Mouse (Mus musculus) liver, postnatal 0 days (tissue): Measurements from ENCODE around the gene Sema7a. TPM values are rescaled to one million over a fixed set of nuclear protein-coding genes. Genes with fewer than 3 reads are reported as not detected.
A peak's percentile ranks its signal among the peaks of the same experiment; 100 is the strongest.

ENCODE experiments used
- ATAC-seq: fragments of 200-750 bp; cut with Nextera tagmentation; 2 replicates; pipeline ENCODE4 v1.8.0; 2017; ENCODE audit warnings: mild to moderate bottlenecking, moderate library complexity
- DNase-seq: peaks from one replicate; pipeline ENCODE4 v3.0.0-alpha.2; 2016
- H3K27ac ChIP-seq: fragments of 300-500 bp; sonication (generic); 2 replicates; pipeline ENCODE4 v1.5.1; 2014; ENCODE audit warnings: antibody characterized with exemption, moderate library complexity, mild to moderate bottlenecking, low read depth
- H3K27me3 ChIP-seq: fragments of 300-500 bp; sonication (generic); 2 replicates; pipeline ENCODE4 v1.6.1; 2014; ENCODE audit warnings: low read length, control low read depth, mixed read lengths; ENCODE audit not compliant: insufficient read depth
- H3K36me3 ChIP-seq: fragments of 300-500 bp; sonication (generic); replicated peaks from 2 replicates; pipeline ENCODE4 v1.6.1; 2014; ENCODE audit warnings: mild to moderate bottlenecking, control low read depth, low read length, moderate library complexity, mixed read lengths; ENCODE audit not compliant: insufficient read depth
- H3K4me1 ChIP-seq: fragments of 300-500 bp; sonication (generic); 2 replicates; pipeline ENCODE4 v1.6.1; 2014; ENCODE audit warnings: antibody characterized with exemption, mild to moderate bottlenecking, control low read depth; ENCODE audit not compliant: insufficient read depth
- H3K4me2 ChIP-seq: fragments of 300-500 bp; sonication (generic); 2 replicates; pipeline ENCODE4 v1.6.1; 2014; ENCODE audit warnings: low read depth, mild to moderate bottlenecking, low read length, moderate library complexity, mixed read lengths
- H3K4me3 ChIP-seq: fragments of 300-500 bp; sonication (generic); 2 replicates; pipeline ENCODE4 v1.5.1; 2014; ENCODE audit warnings: low read depth, low read length
- H3K9ac ChIP-seq: fragments of 300-500 bp; sonication (generic); replicated peaks from 2 replicates; pipeline ENCODE4 v1.6.1; 2014; ENCODE audit warnings: mild to moderate bottlenecking, moderate library complexity
- H3K9me3 ChIP-seq: fragments of 300-500 bp; sonication (generic); 2 replicates; pipeline ENCODE4 v1.6.1; 2016; ENCODE audit warnings: mild to moderate bottlenecking, control low read depth, low read length, mixed read lengths
- CTCF ChIP-seq: sonication (generic); IDR thresholded peaks from 2 replicates; pipeline ENCODE4 v1.5.1; 2016; ENCODE audit warnings: antibody characterized with exemption, low read depth
- EP300 ChIP-seq: IDR thresholded peaks from 2 replicates; pipeline ENCODE4 v1.6.1; 2016; ENCODE audit warnings: antibody characterized with exemption, low read depth, mild to moderate bottlenecking
- WGBS: fragments of 180-500 bp; shearing (Covaris S2); extraction: QIAGEN DNeasy Blood & Tissue Kit; methylation state at CpG from one replicate; pipeline ENCODE4 v1.1.7; 2014; ENCODE audit not compliant: insufficient replicate concordance; 5-methylcytosine and 5-hydroxymethylcytosine counted together
- polyA plus RNA-seq: library from polyadenylated mRNA; unstranded; fragments of >200 nt; fragmentation: Nextera tagmentation; extraction: Ambion mirVana; gene quantifications from 2 replicates; pipeline ENCODE4 v1.2.1, GENCODE M21; 2015

The Sema7a gene
- polyA plus RNA-seq, 1 experiment from 2014 or later: not detected

GRCm38 (mm10) chr9:57992781-57993591, 53.1 kb downstream of the Sema7a start:
- DNase-seq (no peak), ATAC-seq (no peak)
- 58% methylated on average over 8 of the region's 8 CpGs for WGBS
- H3K4me3 ChIP-seq: no peak overlapping the region
- TF ChIP-seq CTCF (no peak), EP300 (no peak)
- H3K36me3 ChIP-seq: no peaks in the 10 kb centered on the region
- H3K9ac ChIP-seq: no peak overlapping the region
- no peak overlapping the region for H3K27ac ChIP-seq
- no peaks in the 10 kb centered on the region for H3K9me3 ChIP-seq
- H3K27me3 ChIP-seq: peaks cover 11% of the 10 kb centered on the region
- H3K4me2 ChIP-seq: no peak overlapping the region
- peaks cover 5% of the 10 kb centered on the region for H3K4me1 ChIP-seq

GRCm38 (mm10) chr9:57995282-57995681, 55.4 kb downstream of the Sema7a start:
- peak; percentile 62 for TF ChIP-seq CTCF
- no peak for TF ChIP-seq EP300
- Histone ChIP-seq H3K9ac (no peak overlapping the region), H3K36me3 (no peaks in the 10 kb centered on the region), H3K9me3 (no peaks in the 10 kb centered on the region), H3K4me1 (peaks cover 8% of the 10 kb centered on the region), H3K4me2 (no peak overlapping the region), H3K27ac (no peak overlapping the region), H3K27me3 (peaks cover 13% of the 10 kb centered on the region), H3K4me3 (no peak overlapping the region)
- WGBS: 38% methylated on average over 4 of the region's 4 CpGs
- no peak for DNase-seq
- ATAC-seq: no peak

GRCm38 (mm10) chr9:57997511-57998031, 57.7 kb downstream of the Sema7a start:
- WGBS: 23% methylated on average over 13 of the region's 13 CpGs
- ATAC-seq (no peak), DNase-seq (no peak)
- Histone ChIP-seq H3K4me3 (0 out of 2 replicates have a peak overlapping the region, but pooled peaks have one; percentile 19), H3K27ac (no peak overlapping the region), H3K27me3 (peaks cover 13% of the 10 kb centered on the region), H3K4me2 (peak overlapping the region; percentile 68), H3K9ac (no peak overlapping the region), H3K36me3 (no peaks in the 10 kb centered on the region), H3K4me1 (peaks cover 8% of the 10 kb centered on the region), H3K9me3 (no peaks in the 10 kb centered on the region)
- TF ChIP-seq CTCF (no peak), EP300 (no peak)

GRCm38 (mm10) chr9:57998032-57998659, 58.2 kb downstream of the Sema7a start:
- 1% methylated on average over 20 of the region's 20 CpGs for WGBS
- peak; percentile 65; the same call in 1 of the 2 replicates for ATAC-seq
- peak overlapping the region; percentile 68 for H3K4me2 ChIP-seq
- no peaks in the 10 kb centered on the region for H3K9me3 ChIP-seq
- H3K9ac ChIP-seq: no peak overlapping the region
- peak; percentile 52 for DNase-seq
- peak overlapping the region; percentile 19; the same call in 1 of the 2 replicates for H3K4me3 ChIP-seq
- peaks cover 8% of the 10 kb centered on the region for H3K4me1 ChIP-seq
- peaks cover 13% of the 10 kb centered on the region for H3K27me3 ChIP-seq
- H3K27ac ChIP-seq: no peak overlapping the region
- H3K36me3 ChIP-seq: no peaks in the 10 kb centered on the region
- TF ChIP-seq CTCF (peak; percentile 85), EP300 (no peak)

- no peaks in the 10 kb centered on the region for H3K36me3 ChIP-seq
- no peak overlapping the region for H3K4me3 ChIP-seq
- WGBS: 69% methylated on average over 2 of the region's 2 CpGs
- no peak overlapping the region for H3K4me2 ChIP-seq
- no peak overlapping the region for H3K27ac ChIP-seq
- H3K9ac ChIP-seq: no peak overlapping the region
- no peaks in the 10 kb centered on the region for H3K9me3 ChIP-seq
- peaks cover 13% of the 10 kb centered on the region for H3K27me3 ChIP-seq
- peaks cover 8% of the 10 kb centered on the region for H3K4me1 ChIP-seq
- DNase-seq (no peak), ATAC-seq (no peak)
- TF ChIP-seq EP300: no peak
- no peak for TF ChIP-seq CTCF
These were observed 58.8 kb downstream of the Sema7a start for GRCm38 (mm10) chr9:57998685-57999084.

GRCm38 (mm10) chr9:57999676-58000075, 59.8 kb downstream of the Sema7a start:
- Histone ChIP-seq H3K4me3 (no peak overlapping the region), H3K9me3 (no peaks in the 10 kb centered on the region), H3K4me1 (peaks cover 8% of the 10 kb centered on the region), H3K4me2 (no peak overlapping the region), H3K27me3 (peaks cover 13% of the 10 kb centered on the region), H3K36me3 (no peaks in the 10 kb centered on the region), H3K9ac (no peak overlapping the region), H3K27ac (no peak overlapping the region)
- no peak for TF ChIP-seq CTCF
- no peak for TF ChIP-seq EP300
- ATAC-seq (no peak), DNase-seq (no peak)
- WGBS: 44% methylated on average over 2 of the region's 2 CpGs
